Mouse (Mus musculus) erythroblast, embryonic 14.5 days (primary cell): ENCODE data around the gene Ntn5. TPM values are rescaled to one million over a fixed set of nuclear protein-coding genes. Genes with fewer than 3 reads are reported as not detected.

Experiments
- H3K27me3 ChIP-seq: 2 replicates; pipeline ENCODE4 v1.6.1; 2012; ENCODE audit warnings: inconsistent platforms; ENCODE audit not compliant: control insufficient read depth
- H3K36me3 ChIP-seq: 2 replicates; pipeline ENCODE4 v1.6.1; 2012; ENCODE audit warnings: mild to moderate bottlenecking, inconsistent platforms; ENCODE audit not compliant: control insufficient read depth
- H3K4me1 ChIP-seq: 2 replicates; pipeline ENCODE4 v1.6.1; 2012; ENCODE audit warnings: inconsistent platforms; ENCODE audit not compliant: control insufficient read depth
- H3K4me3 ChIP-seq: replicated peaks from 2 replicates; pipeline ENCODE3; 2012; ENCODE audit warnings: moderate library complexity, mild to moderate bottlenecking, inconsistent platforms
- H3K9me3 ChIP-seq: 2 replicates; pipeline ENCODE4 v1.6.1; 2012; ENCODE audit warnings: low read length, inconsistent platforms, mixed read lengths; ENCODE audit not compliant: control insufficient read depth
- GATA1 ChIP-seq: IDR thresholded peaks from 2 replicates; pipeline ENCODE4 v1.6.1; 2012; ENCODE audit warnings: low read length, inconsistent platforms, mixed read lengths
- TAL1 ChIP-seq: IDR thresholded peaks from 3 replicates; pipeline ENCODE4 v1.6.1; 2012; ENCODE audit warnings: low read length, inconsistent platforms, mixed read lengths
- polyA plus RNA-seq: library from polyadenylated mRNA; stranded (reverse); fragments of >175 nt; gene quantifications from 2 replicates; pipeline ENCODE4 v1.2.3, GENCODE M21; 2012

Ntn5 gene
- polyA plus RNA-seq, 1 experiment = not detected

GRCm38 (mm10) chr7:45689800-45690199 lies 6.0 kb downstream of the Ntn5 start:
- Histone ChIP-seq H3K9me3 (no peaks in the 10 kb centered on the region), H3K36me3 (no peaks in the 10 kb centered on the region), H3K27me3 (no peaks in the 10 kb centered on the region; the same call in 1 of the 2 replicates), H3K4me3 (no peak overlapping the region), H3K4me1 (no peaks in the 10 kb centered on the region; the same call in 1 of the 2 replicates)
- TF ChIP-seq GATA1 = no peak
- no peak for TF ChIP-seq TAL1

GRCm38 (mm10) chr7:45692364-45692763 lies 8.5 kb downstream of the Ntn5 start:
- Histone ChIP-seq H3K4me1 (no peaks in the 10 kb centered on the region; the same call in 1 of the 2 replicates), H3K36me3 (no peaks in the 10 kb centered on the region)
- TF ChIP-seq TAL1 (no peak), GATA1 (no peak)

GRCm38 (mm10) chr7:45693921-45694591 lies 10.2 kb downstream of the Ntn5 start, which contains the start of gene Sec1:
Gene Sec1, minus strand, starts transcription at chr7:45694402.
- H3K27me3 ChIP-seq = peaks cover 13% of the 10 kb centered on the region
- H3K9me3 ChIP-seq = no peaks in the 10 kb centered on the region
- H3K36me3 ChIP-seq = no peaks in the 10 kb centered on the region
- H3K4me3 ChIP-seq = no peak within 1 kb of the TSS
- TF ChIP-seq GATA1 (no peak), TAL1 (no peak)
- H3K4me1 ChIP-seq = no peaks in the 10 kb centered on the region; the same call in 1 of the 2 replicates

More at GRCm38 (mm10) chr7:45692364-45692763, 8.5 kb downstream of the Ntn5 start:
- H3K9me3 ChIP-seq = no peaks in the 10 kb centered on the region
- no peak overlapping the region for H3K4me3 ChIP-seq
- no peaks in the 10 kb centered on the region; the same call in 1 of the 2 replicates for H3K27me3 ChIP-seq

GRCm38 (mm10) chr7:45695098-45695497 lies 11.3 kb downstream of the Ntn5 start:
- no peaks in the 10 kb centered on the region; the same call in 1 of the 2 replicates for H3K4me1 ChIP-seq
- peaks cover 24% of the 10 kb centered on the region for H3K27me3 ChIP-seq
- no peak overlapping the region for H3K4me3 ChIP-seq
- no peaks in the 10 kb centered on the region; the same call in 1 of the 2 replicates for H3K9me3 ChIP-seq
- no peak for TF ChIP-seq TAL1
- TF ChIP-seq GATA1 = no peak
- H3K36me3 ChIP-seq = no peaks in the 10 kb centered on the region

- TF ChIP-seq GATA1 (no peak), TAL1 (no peak)
- Histone ChIP-seq H3K9me3 (peaks cover 2% of the 10 kb centered on the region; the same call in 1 of the 2 replicates), H3K4me1 (no peaks in the 10 kb centered on the region; the same call in 1 of the 2 replicates), H3K27me3 (peaks cover 50% of the 10 kb centered on the region), H3K4me3 (no peak overlapping the region), H3K36me3 (no peaks in the 10 kb centered on the region)
These were observed 14.1 kb downstream of the Ntn5 start for GRCm38 (mm10) chr7:45697894-45698293.

GRCm38 (mm10) chr7:45699523-45700141 lies 15.8 kb downstream of the Ntn5 start, which contains the start of gene Car11:
Gene Car11, plus strand, starts transcription at chr7:45699843.
- Histone ChIP-seq H3K4me1 (peaks cover 12% of the 10 kb centered on the region), H3K36me3 (no peaks in the 10 kb centered on the region), H3K9me3 (peaks cover 2% of the 10 kb centered on the region; the same call in 1 of the 2 replicates), H3K27me3 (peaks cover 53% of the 10 kb centered on the region), H3K4me3 (no peak within 1 kb of the TSS)
- TF ChIP-seq GATA1 (no peak), TAL1 (no peak)

- peaks cover 20% of the 10 kb centered on the region for H3K4me1 ChIP-seq
- H3K36me3 ChIP-seq = no peaks in the 10 kb centered on the region
- H3K27me3 ChIP-seq = peaks cover 53% of the 10 kb centered on the region
- no peak overlapping the region for H3K4me3 ChIP-seq
- TF ChIP-seq GATA1 (no peak), TAL1 (no peak)
- H3K9me3 ChIP-seq = peaks cover 2% of the 10 kb centered on the region; the same call in 1 of the 2 replicates
These were observed 16.6 kb downstream of the Ntn5 start for GRCm38 (mm10) chr7:45700301-45701015.

- TF ChIP-seq GATA1 (no peak), TAL1 (no peak)
- Histone ChIP-seq H3K9me3 (peaks cover 2% of the 10 kb centered on the region; the same call in 1 of the 2 replicates), H3K27me3 (peaks cover 57% of the 10 kb centered on the region), H3K4me3 (no peak overlapping the region), H3K36me3 (no peaks in the 10 kb centered on the region), H3K4me1 (peaks cover 26% of the 10 kb centered on the region)
These were observed 17.2 kb downstream of the Ntn5 start for GRCm38 (mm10) chr7:45701072-45701471.
